ENCODE assay signal across 13 mouse cellular contexts in genomic region chr7:18962795-18963194, GRCm38 (mm10). TPM values are rescaled to one million over a fixed set of nuclear protein-coding genes. Genes with fewer than 3 reads are reported as not detected.
DNase-seq lines count a peak whose midpoint lies in the region; ATAC-seq and TF ChIP-seq lines count a peak whose summit lies in the region.
"Had no signal": no experiment of that assay in that cellular context is flagged by ENCODE, and none has a peak within 500 bp of the region (broad histone marks: within the 10 kb centered on the region; RNA-seq: fewer than 3 reads in every experiment).

No protein-coding gene starts in this region.

- in situ Hi-C loops in ES-E14 (cut with MboI; ENCODE audit: low sequenced_read_pairs in 2 of 2, unreplicated experiment in 2 of 2), result no loop called here

- WGBS in heart, embryonic 11.5 days (ENCODE audit: insufficient replicate concordance), result 2% methylated on average over 20 of the region's 20 CpGs
- WGBS in hindbrain, embryonic 13.5 days, result 1% methylated on average over 19 of the region's 20 CpGs
- under 1% methylated on average over 20 of the region's 20 CpGs for WGBS in midbrain, embryonic 12.5 days

- no peaks in the 10 kb centered on the region for H3K9me3 ChIP-seq in heart, embryonic 11.5 days (replicated peaks; ENCODE audit: control insufficient read depth, low read length)
- no peaks in the 10 kb centered on the region for H3K9me3 ChIP-seq in ES-E14 (ENCODE audit: control insufficient read depth, insufficient read depth, low read depth, low read length)
- no peaks in the 10 kb centered on the region for H3K9me3 ChIP-seq in hindbrain, embryonic 13.5 days
- H3K9me3 ChIP-seq in midbrain, embryonic 12.5 days, result no peaks in the 10 kb centered on the region

- H3K4me2 ChIP-seq in heart, embryonic 11.5 days, result peak overlapping the region; percentile 55
- H3K4me2 ChIP-seq in hindbrain, embryonic 13.5 days, result peak overlapping the region; percentile 52
- H3K4me2 ChIP-seq in midbrain, embryonic 12.5 days (replicated peaks), result peak overlapping the region; percentile 71

- peaks cover 6% of the 10 kb centered on the region; the same call in 1 of the 2 replicates for H3K4me1 ChIP-seq in heart, embryonic 11.5 days (ENCODE audit: control insufficient read depth, insufficient read depth, low read length)
- H3K4me1 ChIP-seq in ES-E14 (ENCODE audit: control insufficient read depth in 2 of 2, insufficient read depth in 2 of 2, low read length in 2 of 2, poor library complexity in 1 of 2), result peaks cover 0 to 21% of the 10 kb centered on the region in 2 experiments; a peak in 2 of 4 replicates
- H3K4me1 ChIP-seq in hindbrain, embryonic 13.5 days (replicated peaks), result peaks cover 71% of the 10 kb centered on the region
- peaks cover 67% of the 10 kb centered on the region for H3K4me1 ChIP-seq in midbrain, embryonic 12.5 days

- peaks cover 68% of the 10 kb centered on the region for H3K27me3 ChIP-seq in heart, embryonic 11.5 days (ENCODE audit: control insufficient read depth, insufficient read depth, low read length)
- no peaks in the 10 kb centered on the region for H3K27me3 ChIP-seq in hindbrain, embryonic 13.5 days
- H3K27me3 ChIP-seq in midbrain, embryonic 12.5 days, result peaks cover 39% of the 10 kb centered on the region

- no peak for ATAC-seq in heart, embryonic 11.5 days (replicated peaks; ENCODE audit: insufficient number of reproducible peaks, low FRiP score, low TSS enrichment)
- 0 out of 2 replicates have a peak, but pooled peaks have one; percentile 6 for ATAC-seq in hindbrain, embryonic 13.5 days (ENCODE audit: low FRiP score)
- ATAC-seq in midbrain, embryonic 12.5 days (ENCODE audit: low FRiP score, low read depth), result no peak; the same call in 1 of the 2 replicates

- no peak overlapping the region for H3K9ac ChIP-seq in heart, embryonic 11.5 days (ENCODE audit: low read depth, low read length)
- 0 out of 2 replicates have a peak overlapping the region, but pooled peaks have one; percentile 10 for H3K9ac ChIP-seq in ES-E14 (ENCODE audit: insufficient read depth, low read depth, low read length, poor library complexity, severe bottlenecking)
- peak overlapping the region; percentile 56; the same call in 1 of the 2 replicates for H3K9ac ChIP-seq in hindbrain, embryonic 13.5 days
- peak overlapping the region; percentile 46; the same call in 1 of the 2 replicates for H3K9ac ChIP-seq in midbrain, embryonic 12.5 days (replicated peaks)

- no peak overlapping the region for H3K27ac ChIP-seq in heart, embryonic 11.5 days (ENCODE audit: low read depth, low read length)
- H3K27ac ChIP-seq in ES-E14 (ENCODE audit: insufficient read depth, low read depth, low read length, poor library complexity, severe bottlenecking), result no peak overlapping the region
- no peak overlapping the region for H3K27ac ChIP-seq in hindbrain, embryonic 13.5 days
- H3K27ac ChIP-seq in midbrain, embryonic 12.5 days (replicated peaks), result peak overlapping the region; percentile 61

- H3K36me3 ChIP-seq in heart, embryonic 11.5 days (ENCODE audit: control insufficient read depth, insufficient read depth, low read length), result no peaks in the 10 kb centered on the region
- H3K36me3 ChIP-seq in ES-E14 (ENCODE audit: control insufficient read depth, insufficient read depth, low read length, poor library complexity, severe bottlenecking), result 0 out of 2 replicates have a peak, but pooled peaks cover 2% of the 10 kb centered on the region
- H3K36me3 ChIP-seq in hindbrain, embryonic 13.5 days, result peaks cover 12% of the 10 kb centered on the region
- H3K36me3 ChIP-seq in midbrain, embryonic 12.5 days, result peaks cover 10% of the 10 kb centered on the region; the same call in 1 of the 2 replicates

- intact Hi-C loops in left cerebral cortex, postnatal 25 days (cut with DNase I), result no loop called here

- no peak for DNase-seq in heart, adult 9 months (ENCODE audit: low spot score in 2 of 2)
- no peak for DNase-seq in ES-E14 (ENCODE audit: low read depth, low spot score)
- DNase-seq in left cerebral cortex, adult 9 months (ENCODE audit: low spot score in 2 of 2), result no peak
- no peak for DNase-seq in left cerebral cortex, adult 11 months (ENCODE audit: low spot score)
- DNase-seq in left cerebral cortex, postnatal 25 days (ENCODE audit: low spot score in 2 of 2), result no peak
- DNase-seq: cerebellum, postnatal 36 days; right cerebral cortex, adult 18-20 months; thymus, postnatal 36 days had no signal

- peak overlapping the region; percentile 18; the same call in 1 of the 2 replicates for H3K4me3 ChIP-seq in heart, embryonic 11.5 days (ENCODE audit: low read depth, low read length)
- peak overlapping the region; percentile 35 to 54 for H3K4me3 ChIP-seq in ES-E14 (ENCODE audit: insufficient read depth in 1 of 2, low read depth in 1 of 2, low read length in 2 of 2, poor library complexity in 1 of 2, severe bottlenecking in 1 of 2)
- H3K4me3 ChIP-seq in hindbrain, embryonic 13.5 days, result peak overlapping the region; percentile 28
- H3K4me3 ChIP-seq in midbrain, embryonic 12.5 days, result peak overlapping the region; percentile 38

TF ChIP-seq in ES-E14, 5 proteins besides CTCF, POLR2A, EP300 and RAD21:
- TF ChIP-seq ZNF384 (IDR thresholded peaks at IDR 0.05; ENCODE audit: low read depth, low read length) (no peak), MAFK (IDR thresholded peaks at IDR 0.05; ENCODE audit: insufficient read depth, low read depth, low read length) (no peak), CHD2 (IDR thresholded peaks at IDR 0.05; ENCODE audit: low read depth, low read length) (no peak), HCFC1 (IDR thresholded peaks at IDR 0.05; ENCODE audit: borderline replicate concordance, insufficient read depth, low read length) (no peak), ZC3H11A (IDR thresholded peaks at IDR 0.05; ENCODE audit: borderline replicate concordance, low read depth, low read length) (no peak)
TF ChIP-seq in ES-E14: peak in this region for 0.

RNA-seq across cellular contexts. Expression of gene Nanos2, which starts 24.4 kb away (rescaled TPM):
- not detected in 2 replicates for polyA plus RNA-seq in heart, embryonic 11.5 days (2014; fragmentation: Nextera tagmentation; extraction: Ambion mirVana)
- not detected in 2 replicates for total RNA-seq in ES-E14 (2012; rRNA removed)
- polyA plus RNA-seq in hindbrain, embryonic 13.5 days (2015; fragmentation: Nextera tagmentation; extraction: Ambion mirVana), result 0.75 and 1.1 TPM in 2 replicates
- 0.20 and 0.33 TPM in 2 replicates for polyA plus RNA-seq in midbrain, embryonic 12.5 days (2016; fragmentation: Nextera tagmentation; extraction: Ambion mirVana)
- total RNA-seq in left cerebral cortex, postnatal 25 days (2021), result under 1 TPM; 0.53 to 0.76 TPM
- total RNA-seq: heart, adult 8-10 months; liver, adult 2 months had no signal
- polyA plus RNA-seq: liver, adult 2 months had no signal

RNA-seq across cellular contexts. Expression of gene Mypop, which starts 28.2 kb away (rescaled TPM):
- polyA plus RNA-seq in heart, embryonic 11.5 days (2014; fragmentation: Nextera tagmentation; extraction: Ambion mirVana), result 2.1 and 2.2 TPM in 2 replicates
- 3.1 and 3.7 TPM in 2 replicates for total RNA-seq in ES-E14 (2012; rRNA removed)
- polyA plus RNA-seq in hindbrain, embryonic 13.5 days (2015; fragmentation: Nextera tagmentation; extraction: Ambion mirVana), result 4.8 and 5.2 TPM in 2 replicates
- polyA plus RNA-seq in midbrain, embryonic 12.5 days (2016; fragmentation: Nextera tagmentation; extraction: Ambion mirVana), result 5.3 and 6.1 TPM in 2 replicates
- 10 to 100 TPM; 50.4 to 53.3 TPM for total RNA-seq in left cerebral cortex, postnatal 25 days (2021)

RNA-seq across cellular contexts. Expression of gene Nova2, which starts 37.1 kb away (rescaled TPM):
- polyA plus RNA-seq in heart, embryonic 11.5 days (2014; fragmentation: Nextera tagmentation; extraction: Ambion mirVana), result 0.77 and 0.93 TPM in 2 replicates
- 0.79 and 0.80 TPM in 2 replicates for total RNA-seq in ES-E14 (2012; rRNA removed)
- 14.9 and 15.8 TPM in 2 replicates for polyA plus RNA-seq in hindbrain, embryonic 13.5 days (2015; fragmentation: Nextera tagmentation; extraction: Ambion mirVana)
- polyA plus RNA-seq in midbrain, embryonic 12.5 days (2016; fragmentation: Nextera tagmentation; extraction: Ambion mirVana), result 12.0 and 13.5 TPM in 2 replicates
- 10 to 100 TPM; 78.2 to 84.6 TPM for total RNA-seq in left cerebral cortex, postnatal 25 days (2021)

RNA-seq across cellular contexts. Expression of gene Irf2bp1, which starts 41.0 kb away (rescaled TPM):
- polyA plus RNA-seq in heart, embryonic 11.5 days (2014; fragmentation: Nextera tagmentation; extraction: Ambion mirVana), result 13.9 and 14.2 TPM in 2 replicates
- 15.9 and 16.3 TPM in 2 replicates for total RNA-seq in ES-E14 (2012; rRNA removed)
- polyA plus RNA-seq in hindbrain, embryonic 13.5 days (2015; fragmentation: Nextera tagmentation; extraction: Ambion mirVana), result 23.4 and 24.6 TPM in 2 replicates
- 41.6 and 43.1 TPM in 2 replicates for polyA plus RNA-seq in midbrain, embryonic 12.5 days (2016; fragmentation: Nextera tagmentation; extraction: Ambion mirVana)
- 10 to 100 TPM; 46.7 to 48.3 TPM for total RNA-seq in left cerebral cortex, postnatal 25 days (2021)

RNA-seq across cellular contexts. Expression of gene Ccdc61, which starts 52.6 kb away (rescaled TPM):
- polyA plus RNA-seq in heart, embryonic 11.5 days (2014; fragmentation: Nextera tagmentation; extraction: Ambion mirVana), result 12.1 and 19.8 TPM in 2 replicates
- total RNA-seq in ES-E14 (2012; rRNA removed), result 11.8 and 19.4 TPM in 2 replicates
- polyA plus RNA-seq in hindbrain, embryonic 13.5 days (2015; fragmentation: Nextera tagmentation; extraction: Ambion mirVana), result 23.5 and 23.6 TPM in 2 replicates
- polyA plus RNA-seq in midbrain, embryonic 12.5 days (2016; fragmentation: Nextera tagmentation; extraction: Ambion mirVana), result 34.7 and 38.7 TPM in 2 replicates
- 10 to 100 TPM in 1 of 2 experiments, 1 to 10 TPM in 1; 9.9 to 10.5 TPM for total RNA-seq in left cerebral cortex, postnatal 25 days (2021)
